Mouse (Mus musculus) thymus, postnatal 4 days (tissue): ENCODE data around the gene Dhx30.
"Not testable (repeated sequence)": the region's sequence is repeated elsewhere in the genome, so short reads cannot be mapped to it uniquely, and the experiment has no call there.

Experiments
- DNase-seq: peaks from one replicate; pipeline ENCODE4 v3.0.0; 2021

Dhx30 gene

DNA sequence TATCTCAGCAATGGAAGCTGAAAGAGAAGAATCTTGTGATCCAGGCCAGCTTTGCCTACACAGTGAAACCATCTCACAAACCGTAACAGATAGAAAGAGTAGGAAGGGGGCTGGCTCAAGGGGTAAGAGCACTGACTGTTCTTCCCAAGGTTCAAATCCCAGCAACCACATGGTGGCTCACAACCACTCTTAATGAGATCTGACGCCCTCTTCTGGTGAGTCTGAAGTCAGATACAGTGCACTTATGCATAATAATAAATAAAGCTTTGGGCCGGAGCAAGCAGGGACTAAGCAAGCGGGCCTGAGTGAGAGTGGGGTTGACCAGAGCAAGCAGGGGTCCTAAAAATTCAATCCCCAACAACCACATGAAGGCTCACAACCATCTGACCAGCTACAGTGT lies 24.3 kb downstream of the Dhx30 start:
- peak; percentile 65 for DNase-seq

GRCm38 (mm10) chr9:110085693-110086092 lies 31.9 kb downstream of the Dhx30 start:
- no peak for DNase-seq

DNA sequence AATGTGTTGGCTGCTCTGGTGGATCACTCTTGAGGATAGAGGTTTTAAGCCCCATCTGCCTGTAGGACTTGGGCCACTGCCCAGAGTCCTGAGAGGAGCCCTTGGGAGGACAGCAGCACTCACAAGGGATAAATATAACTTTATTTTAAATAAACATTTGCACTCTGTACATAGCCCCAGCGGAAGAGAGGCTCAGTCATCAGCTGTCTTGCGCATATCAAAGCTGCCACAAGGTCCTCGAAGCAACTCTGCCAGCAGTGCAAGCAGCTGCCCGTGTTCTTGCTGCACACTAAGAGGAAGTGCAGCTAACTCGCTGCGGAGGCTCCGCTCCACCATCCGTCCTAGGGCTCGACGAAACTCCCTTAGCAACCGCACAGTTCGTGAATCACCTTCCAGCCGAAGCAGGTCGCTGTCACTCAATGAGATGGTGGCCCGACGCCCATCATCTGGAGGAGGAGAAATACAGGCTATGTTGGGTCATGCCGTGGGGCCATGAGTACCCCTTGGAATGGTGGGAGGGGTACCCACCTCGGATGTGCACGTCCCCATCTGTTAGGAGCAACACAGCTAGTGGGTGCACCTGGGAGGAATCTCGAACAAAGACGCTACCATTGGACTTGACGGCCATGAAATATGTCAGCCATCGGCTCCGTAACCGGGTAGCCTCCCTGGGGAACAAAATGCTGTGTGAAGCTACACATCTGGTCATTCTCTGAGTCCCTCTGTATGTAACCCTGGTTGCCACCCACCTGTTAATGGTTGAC lies 33.2 kb downstream of the Dhx30 start:
- no peak for DNase-seq

GRCm38 (mm10) chr9:110081066-110081465 lies 36.6 kb downstream of the Dhx30 start:
- DNase-seq: no peak

- DNase-seq: not testable (repeated sequence)
Measured at GRCm38 (mm10) chr9:110076468-110076867, 41.2 kb downstream of the Dhx30 start.

- peak; percentile 95 for DNase-seq
Measured at GRCm38 (mm10) chr9:110071843-110072242, 45.8 kb downstream of the Dhx30 start.

GRCm38 (mm10) chr9:110071011-110071410 lies 46.6 kb downstream of the Dhx30 start:
- no peak for DNase-seq

- no peak for DNase-seq
Measured at GRCm38 (mm10) chr9:110070358-110070757, 47.3 kb downstream of the Dhx30 start.

DNA sequence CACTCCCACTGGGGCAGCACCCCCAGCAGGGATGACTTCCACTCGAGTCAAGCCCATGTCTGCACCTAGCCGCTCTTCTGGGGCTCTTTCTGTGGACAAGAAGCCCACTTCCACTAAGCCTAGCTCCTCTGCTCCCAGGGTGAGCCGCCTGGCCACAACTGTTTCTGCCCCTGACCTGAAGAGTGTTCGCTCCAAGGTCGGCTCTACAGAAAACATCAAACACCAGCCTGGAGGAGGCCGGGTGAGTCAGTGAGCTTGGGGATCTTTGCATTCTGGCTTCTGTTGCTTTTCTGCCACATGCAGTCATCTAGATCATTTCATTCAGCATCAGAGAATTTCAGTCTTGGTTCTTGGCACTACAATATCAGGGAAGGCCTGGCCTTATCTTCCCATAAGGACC lies 48.9 kb downstream of the Dhx30 start:
- no peak for DNase-seq

- DNase-seq: no peak
Measured at GRCm38 (mm10) chr9:110064641-110065040, 53.0 kb downstream of the Dhx30 start.

DNA sequence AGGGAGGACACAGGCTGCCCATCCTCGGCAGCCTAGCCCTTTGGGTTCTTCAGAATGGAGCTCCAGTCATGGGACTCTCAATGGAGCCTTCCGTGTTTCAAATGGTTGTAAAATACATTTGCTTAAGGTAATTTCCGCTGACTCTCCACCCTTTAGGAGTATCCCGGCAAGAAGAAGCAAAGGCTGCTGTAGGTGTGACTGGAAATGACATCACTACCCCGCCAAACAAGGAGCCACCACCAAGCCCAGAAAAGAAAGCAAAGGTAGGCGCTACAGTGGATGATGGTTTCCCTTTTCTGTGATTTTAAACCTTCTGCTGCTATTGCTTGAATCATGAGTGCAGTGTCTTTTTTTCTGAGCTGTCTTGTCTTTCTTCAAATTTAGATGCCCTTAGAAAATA lies 54.8 kb downstream of the Dhx30 start:
- peak; percentile 38 for DNase-seq

GRCm38 (mm10) chr9:110062405-110062804 lies 55.2 kb downstream of the Dhx30 start:
- DNase-seq: peak; percentile 68

DNA sequence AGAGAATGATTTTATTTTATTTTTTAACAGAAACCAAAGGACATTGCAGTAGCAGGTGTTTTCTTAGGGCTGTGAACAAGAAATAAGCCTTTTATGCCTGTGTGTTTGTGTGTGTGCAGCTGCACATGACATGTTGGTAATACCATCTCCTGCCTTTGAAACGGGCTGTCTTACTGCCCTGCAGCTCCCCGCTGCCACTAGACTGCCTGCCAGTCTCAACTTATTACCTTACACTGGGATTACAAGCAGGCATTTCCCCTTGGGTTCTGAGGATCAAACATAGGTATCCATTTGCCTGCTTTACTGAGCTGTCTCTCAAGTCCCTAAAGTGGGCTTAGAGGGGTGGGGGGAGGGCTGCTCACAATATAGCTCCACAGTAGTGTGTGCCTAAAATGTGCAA lies 56.9 kb downstream of the Dhx30 start:
- peak; percentile 57 for DNase-seq

DNA sequence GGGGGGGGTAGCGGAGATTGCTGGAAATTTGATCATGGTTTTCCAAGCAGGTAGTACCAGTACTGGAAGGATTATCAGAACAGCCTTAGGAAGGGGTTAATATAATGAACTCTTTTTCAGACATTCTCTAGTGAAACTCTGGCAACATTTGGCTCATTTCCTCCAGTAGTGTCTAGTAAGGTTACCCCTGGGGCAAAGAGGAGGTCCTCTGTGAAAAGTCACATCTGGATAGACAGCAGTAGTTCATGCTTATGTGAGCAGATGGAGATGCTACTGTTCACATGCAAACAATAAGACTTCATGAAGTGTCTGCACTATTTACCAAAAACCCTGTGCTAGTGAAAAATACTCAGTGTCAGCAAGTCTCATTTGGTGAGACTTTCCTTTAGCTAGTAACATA lies 60.4 kb downstream of the Dhx30 start:
- DNase-seq: no peak

DNA sequence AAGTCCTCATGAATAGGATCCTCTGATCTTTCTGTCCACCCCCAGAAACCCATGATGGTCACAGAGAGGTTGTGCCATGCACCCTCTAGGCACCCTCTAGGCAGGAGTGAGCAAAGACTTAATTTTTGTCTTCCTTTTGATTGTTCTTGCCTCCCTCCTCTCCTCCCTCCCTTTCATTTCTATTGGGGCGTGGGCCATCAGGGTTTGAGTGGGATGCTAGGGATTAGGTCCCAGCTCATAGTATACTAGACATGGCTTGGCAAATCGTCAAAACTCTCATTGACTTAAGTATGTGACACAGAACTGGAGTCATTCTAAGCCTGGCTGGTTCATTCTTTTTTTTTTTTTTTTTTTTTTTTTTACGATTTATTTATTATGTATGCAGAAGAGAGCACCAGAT lies 62.8 kb downstream of the Dhx30 start:
- no peak for DNase-seq

- DNase-seq: no peak
Measured at GRCm38 (mm10) chr9:110054080-110054421, 63.6 kb downstream of the Dhx30 start.

DNA sequence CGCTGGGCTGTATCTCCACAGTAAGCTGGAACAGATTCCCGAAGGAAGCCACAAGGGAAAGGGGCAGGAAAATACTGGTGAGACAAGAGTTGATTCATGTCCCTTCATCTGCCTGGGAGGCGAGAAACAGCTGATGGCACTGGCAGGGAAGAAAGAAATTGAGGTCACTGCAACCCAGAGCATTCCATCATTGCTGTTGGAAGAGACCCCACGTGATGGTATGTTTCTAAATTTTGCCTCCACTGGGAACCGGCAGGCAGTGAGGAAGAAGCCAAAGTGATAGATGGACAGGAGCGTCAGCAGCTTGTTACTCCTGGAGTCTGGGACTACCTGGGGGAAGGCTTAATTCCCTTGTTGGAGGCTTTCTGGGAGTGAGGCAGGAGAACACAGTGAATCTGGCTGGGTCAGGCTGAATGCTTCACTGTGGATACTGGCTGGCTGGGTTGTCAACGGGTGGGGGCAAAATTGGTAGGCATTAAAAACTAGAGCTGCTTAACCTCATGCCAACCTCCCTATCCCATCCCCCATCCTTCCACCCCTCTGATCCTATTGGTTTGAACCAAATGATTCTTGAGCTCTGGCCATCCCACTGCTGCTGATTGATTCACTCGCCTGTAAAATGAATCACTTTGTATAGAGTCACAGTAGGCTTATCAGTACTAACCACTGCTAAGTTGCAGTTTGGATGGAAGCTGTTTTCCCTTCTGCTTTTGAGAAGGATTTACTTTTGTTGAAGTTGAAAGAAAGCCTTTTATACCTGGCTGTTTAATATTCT lies 64.1 kb downstream of the Dhx30 start:
- DNase-seq: no peak

DNA sequence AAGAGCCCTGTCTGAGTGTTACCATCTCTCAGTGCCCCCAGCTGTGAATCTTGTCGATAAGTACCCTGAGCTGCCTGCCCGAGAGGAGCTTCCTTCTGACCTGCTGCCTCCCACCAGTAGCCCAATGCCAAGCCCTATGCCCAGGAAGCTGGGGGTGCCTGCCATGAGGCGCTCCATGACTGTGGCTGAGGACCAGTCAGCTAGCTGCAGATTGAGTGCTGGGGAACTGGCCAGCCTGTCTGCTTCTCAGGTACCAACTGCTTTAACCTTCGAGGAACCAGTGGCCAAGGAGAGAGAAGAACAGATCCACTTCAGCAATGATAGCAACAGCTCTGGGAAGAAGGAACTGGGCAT lies 64.7 kb downstream of the Dhx30 start:
- no peak for DNase-seq

DNA sequence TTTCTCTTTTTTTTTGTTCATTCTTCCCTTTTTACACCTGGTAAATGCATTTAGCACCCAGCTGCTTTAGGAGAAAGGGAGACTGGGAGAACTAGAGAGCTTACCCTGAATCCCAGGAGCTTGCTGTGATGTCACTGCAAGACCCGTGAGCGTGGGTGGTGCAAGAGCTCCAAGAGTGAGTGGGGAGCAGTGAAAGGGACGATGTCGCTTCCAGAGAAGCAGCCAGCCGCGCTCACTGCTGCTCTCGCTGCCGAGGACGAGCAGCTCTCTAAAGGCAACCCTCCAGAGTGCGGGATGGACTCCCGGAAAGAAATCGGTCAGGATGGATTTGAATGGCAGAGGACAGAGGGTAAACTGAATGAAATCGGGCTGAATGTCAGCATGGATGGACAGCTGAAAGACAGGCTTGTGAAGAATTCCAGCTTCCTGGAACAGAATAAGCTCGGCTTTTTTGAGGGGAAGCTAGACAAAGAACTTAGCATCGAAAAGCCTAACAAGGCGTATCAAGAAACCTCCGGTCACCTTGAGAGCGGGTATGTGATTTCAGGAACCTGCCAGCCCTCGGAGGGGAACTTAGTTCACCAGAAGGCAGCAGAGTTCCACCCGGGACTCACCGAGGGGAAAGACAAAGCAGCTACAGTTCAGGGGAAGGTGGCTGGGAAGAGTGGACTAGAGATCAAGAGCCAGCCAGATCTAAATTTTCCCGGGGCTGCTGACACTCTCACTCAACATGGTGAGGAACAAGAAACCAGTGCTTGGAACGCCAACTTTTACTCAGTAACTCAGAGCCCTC lies 65.6 kb downstream of the Dhx30 start:
- DNase-seq: no peak

- DNase-seq: no peak
Measured at GRCm38 (mm10) chr9:110051184-110051583, 66.4 kb downstream of the Dhx30 start.

GRCm38 (mm10) chr9:110047857-110048256 lies 69.8 kb downstream of the Dhx30 start:
- DNase-seq: no peak

DNA sequence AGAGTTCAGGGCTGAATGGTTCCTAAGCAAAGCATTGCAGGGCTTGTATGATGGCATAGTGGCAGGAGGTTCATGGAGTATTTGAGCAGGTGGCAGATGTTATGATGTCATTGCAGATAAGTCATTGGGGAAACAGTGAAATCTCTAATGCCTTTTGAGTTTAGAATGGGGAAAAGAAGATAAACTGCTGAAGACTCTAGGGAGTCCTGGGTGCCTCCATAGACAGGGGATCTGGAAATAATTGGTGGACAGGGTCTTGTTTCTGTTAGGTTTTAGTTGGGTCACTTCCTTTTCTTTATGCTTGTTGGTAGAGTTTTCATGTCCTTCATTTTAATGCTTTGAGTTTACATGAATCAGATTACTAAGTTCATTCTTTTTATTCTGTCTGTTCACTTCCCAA lies 70.4 kb downstream of the Dhx30 start:
- no peak for DNase-seq

DNA sequence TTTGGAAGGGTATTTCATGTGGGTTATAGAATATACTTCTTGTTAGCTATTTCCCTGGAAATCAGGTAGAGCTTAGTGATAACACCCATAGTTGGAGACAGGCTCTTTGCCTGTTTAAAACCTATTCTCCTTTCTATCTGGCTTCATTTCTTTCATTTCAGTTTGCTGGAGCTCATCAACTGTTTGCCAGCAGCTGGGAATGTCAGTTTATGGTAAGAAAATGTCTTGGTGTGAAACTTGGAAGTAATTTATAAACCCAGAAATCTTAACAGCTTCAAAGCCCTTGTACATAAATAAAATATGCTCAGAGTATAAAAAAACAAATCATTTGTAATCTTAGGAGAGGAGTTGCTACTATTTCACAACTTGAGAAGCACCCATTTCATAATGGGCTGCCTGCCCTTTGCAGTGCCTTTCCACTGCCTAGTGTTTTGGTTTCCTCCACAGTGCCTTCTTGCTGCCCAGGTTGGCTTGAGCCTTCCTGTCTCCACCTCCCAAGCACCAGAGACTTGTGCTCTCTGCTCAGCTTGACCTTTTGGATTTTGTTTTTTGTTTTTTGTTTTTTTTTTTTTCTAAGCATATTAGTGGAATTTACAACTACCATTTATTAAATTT lies 71.8 kb downstream of the Dhx30 start:
- DNase-seq: no peak
